Mouse (Mus musculus): ENCODE measurements around the gene Zscan5b. TPM values are rescaled to one million over a fixed set of nuclear protein-coding genes. Genes with fewer than 3 reads are reported as not detected.
A peak's percentile ranks its signal among the peaks of the same experiment; 100 is the strongest.

Gene Zscan5b
- polyA plus RNA-seq, 1 experiment from 2014 or later = not detected

DNA sequence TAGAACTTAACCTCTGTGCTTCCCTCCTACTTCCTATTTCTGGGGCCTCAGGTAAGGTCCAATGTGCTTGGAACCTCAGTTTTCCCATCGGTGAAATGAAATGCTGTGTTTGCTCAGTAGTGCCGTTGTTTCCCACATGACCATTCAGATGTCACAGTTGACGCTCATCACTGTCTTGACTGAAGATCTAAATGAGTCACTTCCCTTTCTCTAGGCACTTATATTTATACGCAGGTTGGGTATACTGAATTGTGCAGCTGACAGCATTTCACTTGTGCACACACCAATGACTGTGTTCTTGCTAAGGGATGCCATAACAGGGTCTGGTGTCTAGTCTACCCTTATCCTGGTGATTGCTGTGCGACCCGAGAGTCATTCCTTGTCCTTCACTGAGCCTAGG is 63.3 kb downstream of the Zscan5b start:
- Histone ChIP-seq H3K4me3 (no peak overlapping the region), H3K36me3 (ENCODE audit: poor library complexity, severe bottlenecking) (no peaks in the 10 kb centered on the region), H3K4me1 (peaks cover 23% of the 10 kb centered on the region), H3K27me3 (no peaks in the 10 kb centered on the region), H3K9me3 (replicated peaks) (no peaks in the 10 kb centered on the region), H3K9ac (no peak overlapping the region), H3K4me2 (0 out of 2 replicates have a peak overlapping the region, but pooled peaks have one; percentile 71), H3K27ac (no peak overlapping the region)
- ATAC-seq = no peak
- 88% methylated on average over 6 of the region's 6 CpGs for WGBS

DNA sequence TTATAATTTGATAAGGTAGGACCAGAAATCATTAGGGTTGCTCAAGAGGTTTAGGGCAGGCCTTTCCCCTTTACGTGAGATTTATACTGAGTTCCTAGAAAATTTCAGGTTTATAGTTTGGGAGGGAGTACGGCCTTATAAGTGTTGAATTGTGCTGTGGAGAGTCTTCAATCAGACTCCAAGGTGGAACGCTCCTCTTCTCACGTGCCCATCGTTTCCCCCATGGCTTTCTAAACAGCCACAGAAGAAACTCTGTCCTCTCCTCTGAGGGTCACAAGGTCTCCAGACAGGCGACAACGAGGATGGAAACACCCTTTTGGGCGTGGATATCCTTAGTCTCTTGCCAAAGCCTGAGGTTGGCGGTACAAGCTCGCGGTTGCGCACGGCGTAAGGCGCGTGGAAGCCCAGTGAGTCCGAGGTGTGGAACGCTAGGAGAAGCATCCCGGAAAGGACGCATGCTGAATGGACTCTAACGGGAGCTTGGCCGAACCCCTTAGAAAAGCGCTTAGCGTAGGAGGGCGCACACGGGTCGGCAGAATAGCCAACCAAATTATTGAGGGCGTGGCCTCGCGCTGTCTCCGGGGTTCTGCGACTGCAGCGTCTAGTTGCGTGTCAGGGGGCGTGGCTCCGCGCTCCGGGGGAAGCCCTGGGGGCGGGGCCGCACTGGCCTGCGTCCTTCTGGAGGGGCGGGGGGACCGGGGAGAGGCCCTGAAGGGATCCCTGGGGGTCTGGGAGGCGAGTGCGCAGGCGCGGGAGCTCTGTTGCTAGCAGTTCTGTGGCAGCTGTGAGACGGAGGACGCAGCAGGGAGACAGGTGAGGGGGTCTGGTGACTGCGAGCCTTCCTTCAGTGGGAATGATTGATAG is 64.0 kb downstream of the Zscan5b start, which contains the start of gene Zfp667:
Gene Zfp667 (plus strand): TSS at position 738 of the 864 bp plus-strand sequence.
- H3K4me1 ChIP-seq = peaks cover 23% of the 10 kb centered on the region
- ATAC-seq = peak; percentile 80
- H3K9ac ChIP-seq = peak within 1 kb of the TSS; percentile 69
- H3K36me3 ChIP-seq (ENCODE audit: poor library complexity, severe bottlenecking) = no peaks in the 10 kb centered on the region
- H3K27ac ChIP-seq = peak within 1 kb of the TSS; percentile 72
- peak within 1 kb of the TSS; percentile 49 for H3K4me3 ChIP-seq
- H3K4me2 ChIP-seq = peak within 1 kb of the TSS; percentile 71
- no peaks in the 10 kb centered on the region for H3K9me3 ChIP-seq (replicated peaks)
- 4% methylated on average over 47 of the region's 50 CpGs for WGBS
- H3K27me3 ChIP-seq = no peaks in the 10 kb centered on the region

DNA sequence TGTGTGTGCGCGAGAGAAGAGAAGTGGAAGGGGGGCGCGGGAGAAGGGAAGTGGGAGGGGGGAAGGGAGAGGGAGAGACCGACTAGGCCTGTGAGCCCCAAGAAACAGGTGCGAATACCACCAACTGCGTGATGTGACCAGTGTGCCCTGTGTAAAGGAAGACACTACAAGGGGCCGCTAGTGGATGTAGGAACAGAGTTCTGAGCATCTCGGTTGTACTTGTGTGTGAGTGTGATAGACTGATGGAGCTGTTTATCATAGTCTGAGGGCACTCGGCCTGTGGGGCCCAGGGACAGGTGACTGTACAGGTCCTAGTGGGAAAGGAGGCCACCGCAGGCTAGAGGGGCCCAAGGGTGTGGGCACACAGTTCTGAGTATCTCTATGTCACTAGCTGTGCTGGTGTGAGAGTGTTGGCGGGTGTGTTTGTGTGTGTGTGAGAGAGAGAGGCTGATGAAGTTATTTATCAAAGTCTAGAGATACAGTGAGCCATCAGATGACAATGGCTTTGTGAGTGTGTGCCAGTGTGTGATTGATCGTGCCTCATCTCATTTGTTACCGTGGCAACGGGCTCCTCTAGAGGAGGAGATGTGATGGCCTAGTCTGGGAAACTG is 64.9 kb downstream of the Zscan5b start:
- peak; percentile 16 for ATAC-seq
- Histone ChIP-seq H3K27ac (peak overlapping the region; percentile 72), H3K4me1 (peaks cover 23% of the 10 kb centered on the region), H3K9ac (peak overlapping the region; percentile 69), H3K4me3 (peak overlapping the region; percentile 49), H3K4me2 (peak overlapping the region; percentile 71), H3K27me3 (no peaks in the 10 kb centered on the region), H3K9me3 (replicated peaks) (no peaks in the 10 kb centered on the region), H3K36me3 (ENCODE audit: poor library complexity, severe bottlenecking) (no peaks in the 10 kb centered on the region)
- WGBS = 23% methylated on average over 15 of the region's 15 CpGs

Other genes starting within 250 kb of the Zscan5b start
- gene Vmn1r65, start 211.3 kb upstream of the Zscan5b start, polyA plus RNA-seq (2015; fragmentation: Nextera tagmentation; extraction: Ambion mirVana) = not detected in 2 replicates
- gene Nlrp4c, start 177.1 kb upstream of the Zscan5b start, polyA plus RNA-seq (2015; fragmentation: Nextera tagmentation; extraction: Ambion mirVana) = not detected in 2 replicates
- gene Zfp787, start 66.3 kb upstream of the Zscan5b start, polyA plus RNA-seq (2015; fragmentation: Nextera tagmentation; extraction: Ambion mirVana) = 20.0 and 22.8 TPM in 2 replicates
- gene Zfp444, start 50.1 kb upstream of the Zscan5b start, polyA plus RNA-seq (2015; fragmentation: Nextera tagmentation; extraction: Ambion mirVana) = 84.4 and 85.5 TPM in 2 replicates
- not detected in 2 replicates for gene Galp, start 25.2 kb upstream of the Zscan5b start, polyA plus RNA-seq (2015; fragmentation: Nextera tagmentation; extraction: Ambion mirVana)
- not detected in 2 replicates for gene Epp13, start 30.4 kb downstream of the Zscan5b start, polyA plus RNA-seq (2015; fragmentation: Nextera tagmentation; extraction: Ambion mirVana)
- gene Zfp667, start 64.3 kb downstream of the Zscan5b start, polyA plus RNA-seq (2015; fragmentation: Nextera tagmentation; extraction: Ambion mirVana) = 14.8 and 16.5 TPM in 2 replicates
- gene Zfp583, start 109.0 kb downstream of the Zscan5b start, polyA plus RNA-seq (2015; fragmentation: Nextera tagmentation; extraction: Ambion mirVana) = 9.2 and 9.9 TPM in 2 replicates
- 4.1 and 4.9 TPM in 2 replicates for gene Gm3854, start 121.5 kb downstream of the Zscan5b start, polyA plus RNA-seq (2015; fragmentation: Nextera tagmentation; extraction: Ambion mirVana)
- 3.3 TPM in 2 replicates for gene Zfp78, start 141.0 kb downstream of the Zscan5b start, polyA plus RNA-seq (2015; fragmentation: Nextera tagmentation; extraction: Ambion mirVana)
- gene Zfp28, start 161.0 kb downstream of the Zscan5b start, polyA plus RNA-seq (2015; fragmentation: Nextera tagmentation; extraction: Ambion mirVana) = 12.4 and 13.7 TPM in 2 replicates
- 1.4 and 1.6 TPM in 2 replicates for gene Smim17, start 176.4 kb downstream of the Zscan5b start, polyA plus RNA-seq (2015; fragmentation: Nextera tagmentation; extraction: Ambion mirVana)
- gene Gm20715, start 188.0 kb downstream of the Zscan5b start, polyA plus RNA-seq (2015; fragmentation: Nextera tagmentation; extraction: Ambion mirVana) = 0.05 TPM in 1 of 2 replicates, not detected in the other
- 0.09 TPM in 1 of 2 replicates, not detected in the other for gene Olfr1344, start 216.4 kb downstream of the Zscan5b start, polyA plus RNA-seq (2015; fragmentation: Nextera tagmentation; extraction: Ambion mirVana)
- not detected in 2 replicates for gene Olfr1336, start 233.9 kb downstream of the Zscan5b start, polyA plus RNA-seq (2015; fragmentation: Nextera tagmentation; extraction: Ambion mirVana)
- not detected in 2 replicates for gene Olfr1346, start 244.8 kb downstream of the Zscan5b start, polyA plus RNA-seq (2015; fragmentation: Nextera tagmentation; extraction: Ambion mirVana)